Mouse (Mus musculus) v-Abl transformed pro-B cells (cell line): ENCODE data around the gene A3galt2.

Source experiments
- in situ Hi-C, 2 experiments: fragments of 400-800 bp; cut with MboI; formaldehyde crosslinking; loops; one replicate each; pipeline ENCODE4 v1.15.1; 2025; ENCODE audit not compliant: unreplicated experiment in 2 of 2

The A3galt2 gene

GRCm38 (mm10) chr4:128748309-128748708, 6.9 kb upstream of the A3galt2 start:
- in situ Hi-C loops: no loop called here

- in situ Hi-C loops: no loop called here
These were observed 4.2 kb upstream of the A3galt2 start for GRCm38 (mm10) chr4:128751006-128751405.

- in situ Hi-C loops: no loop called here
These were observed 3.0 kb upstream of the A3galt2 start for GRCm38 (mm10) chr4:128752031-128752757.

GRCm38 (mm10) chr4:128753571-128753970, 1.6 kb upstream of the A3galt2 start:
- in situ Hi-C loops: no loop called here

GRCm38 (mm10) chr4:128755900-128756299, 736 bp downstream of the A3galt2 start:
- in situ Hi-C loops: no loop called here

- in situ Hi-C loops: no loop called here
These were observed 4.0 kb downstream of the A3galt2 start for GRCm38 (mm10) chr4:128759214-128759613.

- in situ Hi-C loops: no loop called here
These were observed 4.9 kb downstream of the A3galt2 start for GRCm38 (mm10) chr4:128760029-128760428.

- in situ Hi-C loops: no loop called here
These were observed 11.8 kb downstream of the A3galt2 start for GRCm38 (mm10) chr4:128766929-128767328.

- in situ Hi-C loops: no loop called here
These were observed 13.0 kb downstream of the A3galt2 start for GRCm38 (mm10) chr4:128768120-128768519.

GRCm38 (mm10) chr4:128769569-128770355, 14.6 kb downstream of the A3galt2 start:
- in situ Hi-C loops: no loop called here

GRCm38 (mm10) chr4:128770698-128771097, 15.5 kb downstream of the A3galt2 start:
- in situ Hi-C loops: no loop called here

GRCm38 (mm10) chr4:128773820-128774219, 18.7 kb downstream of the A3galt2 start:
- in situ Hi-C loops: no loop called here

- in situ Hi-C loops: no loop called here
These were observed 19.3 kb downstream of the A3galt2 start for GRCm38 (mm10) chr4:128774467-128774866.

GRCm38 (mm10) chr4:128776568-128777289, 21.6 kb downstream of the A3galt2 start:
- in situ Hi-C loops: loop anchor here (5.0 kb wide), 2 partner anchors 64 to 164 kb away; partner anchors contain the start of gene Zscan20 (in 2 of the 2)

- in situ Hi-C loops: loop anchor here (5.0 kb wide), 2 partner anchors 65 to 165 kb away; partner anchors contain the start of gene Zscan20 (in 2 of the 2)
These were observed 22.4 kb downstream of the A3galt2 start for GRCm38 (mm10) chr4:128777593-128777992.

- in situ Hi-C loops: no loop called here
These were observed 26.9 kb downstream of the A3galt2 start for GRCm38 (mm10) chr4:128782037-128782436.

GRCm38 (mm10) chr4:128782645-128783044, 27.5 kb downstream of the A3galt2 start:
- in situ Hi-C loops: no loop called here

- in situ Hi-C loops: no loop called here
These were observed 29.9 kb downstream of the A3galt2 start for GRCm38 (mm10) chr4:128784950-128785631.

- in situ Hi-C loops: no loop called here
These were observed 30.9 kb downstream of the A3galt2 start for GRCm38 (mm10) chr4:128785921-128786654.
